Mouse (Mus musculus) liver, adult 10 weeks (tissue): ENCODE results near the gene Cep97. TPM values are rescaled to one million over a fixed set of nuclear protein-coding genes. Genes with fewer than 3 reads are reported as not detected.

Experiments used
- polyA plus RNA-seq: library from polyadenylated mRNA; stranded (reverse); fragments of 350-450 nt; fragmentation: Illumina TruSeq; extraction: RNeasy Lipid Tissue Mini Kit (QIAGEN cat#74804); gene quantifications from one replicate; pipeline ENCODE4 v1.2.3, GENCODE M21; 2014; ENCODE audit warnings: low read depth, low replicate concordance

Cep97 gene
- polyA plus RNA-seq, result 2.9 TPM

GRCm38 (mm10) chr16:55934453-55935037, at the start of gene Cep97:
Cep97 (minus strand) TSS chr16:55934855.

GRCm38 (mm10) chr16:55973431-55974255, 39.0 kb upstream of the Cep97 start, which contains the start of gene Zbtb11:
Zbtb11 (plus strand) TSS chr16:55973883.

GRCm38 (mm10) chr16:55966212-55966871, 31.7 kb upstream of the Cep97 start, which contains the start of gene Rpl24:
Rpl24 (plus strand) TSS chr16:55966275.

GRCm38 (mm10) chr16:55894893-55895650, 39.6 kb downstream of the Cep97 start, which contains the start of gene Nxpe3:
Nxpe3 (minus strand) TSS chr16:55895285.

Other genes with a start within 250 kb of the Cep97 start
- gene Nfkbiz, start 96.0 kb downstream of the Cep97 start, polyA plus RNA-seq, result 6.5 TPM
- 0.34 TPM for gene Nxpe3, start 39.6 kb downstream of the Cep97 start, polyA plus RNA-seq
- 197 TPM for gene Rpl24, start 31.4 kb upstream of the Cep97 start, polyA plus RNA-seq
- 13.7 TPM for gene Zbtb11, start 39.0 kb upstream of the Cep97 start, polyA plus RNA-seq
- gene Pcnp, start 94.9 kb upstream of the Cep97 start, polyA plus RNA-seq, result 167 TPM
- gene Trmt10c, start 103.0 kb upstream of the Cep97 start, polyA plus RNA-seq, result 30.6 TPM
- 10.0 TPM for gene Senp7, start 113.5 kb upstream of the Cep97 start, polyA plus RNA-seq